Mouse (Mus musculus) limb, embryonic 11.5 days (tissue): ENCODE measurements around the gene Med13l. TPM values are rescaled to one million over a fixed set of nuclear protein-coding genes. Genes with fewer than 3 reads are reported as not detected.

Experiments used
- ATAC-seq: fragments of 200-750 bp; cut with Nextera tagmentation; 2 replicates; pipeline ENCODE4 v1.8.0; 2017; ENCODE audit warnings: low read depth; ENCODE audit not compliant: insufficient number of reproducible peaks, low FRiP score, low TSS enrichment
- DNase-seq: peaks from one replicate; pipeline ENCODE4 v3.0.0-alpha.2; 2015; ENCODE audit warnings: low spot score
- H3K27ac ChIP-seq: fragments of 300-500 bp; sonication (generic); replicated peaks from 2 replicates; pipeline ENCODE4 v1.5.1; 2014; ENCODE audit warnings: low read depth, mild to moderate bottlenecking, low read length
- H3K27me3 ChIP-seq: fragments of 300-500 bp; sonication (generic); 2 replicates; pipeline ENCODE4 v1.6.1; 2014; ENCODE audit warnings: mild to moderate bottlenecking, low read length, mixed read lengths; ENCODE audit not compliant: control insufficient read depth, insufficient read depth
- H3K36me3 ChIP-seq: fragments of 300-500 bp; sonication (generic); 2 replicates; pipeline ENCODE4 v1.6.1; 2014; ENCODE audit warnings: mild to moderate bottlenecking, low read length, moderate library complexity, mixed read lengths; ENCODE audit not compliant: control insufficient read depth, insufficient read depth
- H3K4me1 ChIP-seq: fragments of 300-500 bp; sonication (generic); 2 replicates; pipeline ENCODE4 v1.6.1; 2014; ENCODE audit warnings: low read length, mixed read lengths; ENCODE audit not compliant: control insufficient read depth, insufficient read depth
- H3K4me2 ChIP-seq: fragments of 300-500 bp; sonication (generic); 2 replicates; pipeline ENCODE4 v1.6.1; 2014; ENCODE audit warnings: low read depth, mild to moderate bottlenecking, moderate library complexity; ENCODE audit not compliant: severe bottlenecking
- H3K4me3 ChIP-seq: fragments of 300-500 bp; sonication (generic); 2 replicates; pipeline ENCODE4 v1.5.1; 2014; ENCODE audit warnings: low read depth, low read length
- H3K9ac ChIP-seq: fragments of 300-500 bp; sonication (generic); 2 replicates; pipeline ENCODE4 v1.6.1; 2014; ENCODE audit warnings: mild to moderate bottlenecking, low read length
- H3K9me3 ChIP-seq: fragments of 300-500 bp; sonication (generic); 2 replicates; pipeline ENCODE4 v1.6.1; 2016; ENCODE audit warnings: low read length; ENCODE audit not compliant: control insufficient read depth
- WGBS: fragments of 180-500 bp; shearing (Covaris S2); extraction: QIAGEN DNeasy Blood & Tissue Kit; methylation state at CpG from one replicate; pipeline ENCODE4 v1.1.7; 2014; 5-methylcytosine and 5-hydroxymethylcytosine counted together
- polyA plus RNA-seq: library from polyadenylated mRNA; unstranded; fragments of >200 nt; fragmentation: Nextera tagmentation; extraction: Ambion mirVana; gene quantifications from 2 replicates; pipeline ENCODE4 v1.2.1, GENCODE M21; 2014

Gene Med13l
- polyA plus RNA-seq, 1 experiment from 2014 or later, result 15.1 TPM

- no peak overlapping the region for H3K4me3 ChIP-seq
- H3K9me3 ChIP-seq, result no peaks in the 10 kb centered on the region
- H3K27me3 ChIP-seq, result no peaks in the 10 kb centered on the region
- DNase-seq, result no peak
- 87% methylated on average over 8 of the region's 8 CpGs for WGBS
- H3K27ac ChIP-seq, result no peak overlapping the region
- no peak overlapping the region for H3K4me2 ChIP-seq
- H3K9ac ChIP-seq, result no peak overlapping the region
- 0 out of 2 replicates have a peak, but pooled peaks cover 2% of the 10 kb centered on the region for H3K36me3 ChIP-seq
- no peak for ATAC-seq
- peaks cover 5% of the 10 kb centered on the region; the same call in 1 of the 2 replicates for H3K4me1 ChIP-seq
Observed at GRCm38 (mm10) chr5:118676151-118676918, 115.9 kb downstream of the Med13l start.

GRCm38 (mm10) chr5:118679283-118679835 is 118.9 kb downstream of the Med13l start:
- no peak overlapping the region for H3K4me3 ChIP-seq
- no peaks in the 10 kb centered on the region for H3K27me3 ChIP-seq
- ATAC-seq (no peak), DNase-seq (no peak)
- H3K36me3 ChIP-seq, result peaks cover 5% of the 10 kb centered on the region; the same call in 1 of the 2 replicates
- peaks cover 2% of the 10 kb centered on the region; the same call in 1 of the 2 replicates for H3K4me1 ChIP-seq
- H3K4me2 ChIP-seq, result no peak overlapping the region
- no peaks in the 10 kb centered on the region for H3K9me3 ChIP-seq
- H3K9ac ChIP-seq, result no peak overlapping the region
- WGBS, result 67% methylated on average over 9 of the region's 9 CpGs
- H3K27ac ChIP-seq, result no peak overlapping the region

GRCm38 (mm10) chr5:118680853-118681252 is 120.4 kb downstream of the Med13l start:
- Histone ChIP-seq H3K36me3 (peaks cover 5% of the 10 kb centered on the region; the same call in 1 of the 2 replicates), H3K27ac (no peak overlapping the region), H3K4me1 (peaks cover 5% of the 10 kb centered on the region; the same call in 1 of the 2 replicates), H3K9me3 (no peaks in the 10 kb centered on the region), H3K9ac (no peak overlapping the region), H3K4me2 (no peak overlapping the region), H3K4me3 (no peak overlapping the region), H3K27me3 (no peaks in the 10 kb centered on the region)
- no peak for DNase-seq
- ATAC-seq, result no peak
- 94% methylated on average over 13 of the region's 13 CpGs for WGBS

DNA sequence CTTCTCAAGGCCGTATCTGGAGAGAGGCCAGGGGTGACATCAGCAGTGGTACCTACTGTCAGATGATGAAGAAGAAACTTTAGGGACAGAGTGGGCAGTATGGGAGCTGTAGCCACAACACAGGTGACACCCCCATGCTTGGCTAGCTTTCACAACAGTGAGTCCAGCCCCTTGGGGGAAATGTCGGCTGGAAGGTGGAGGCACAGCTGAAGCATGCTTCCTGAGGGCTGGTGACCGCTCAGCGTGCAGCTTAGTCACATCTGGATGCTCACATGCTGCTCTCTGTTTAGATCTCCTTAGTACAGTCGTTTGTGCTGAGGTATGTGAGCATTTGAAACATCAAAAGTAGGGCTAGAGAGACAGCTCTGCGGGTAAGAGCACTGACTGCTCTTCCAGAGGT is 121.5 kb downstream of the Med13l start:
- H3K9ac ChIP-seq, result no peak overlapping the region
- no peak overlapping the region for H3K4me2 ChIP-seq
- peaks cover 7% of the 10 kb centered on the region; the same call in 1 of the 2 replicates for H3K4me1 ChIP-seq
- DNase-seq (no peak), ATAC-seq (no peak)
- H3K4me3 ChIP-seq, result no peak overlapping the region
- H3K36me3 ChIP-seq, result peaks cover 5% of the 10 kb centered on the region; the same call in 1 of the 2 replicates
- 88% methylated on average over 6 of the region's 6 CpGs for WGBS
- H3K27me3 ChIP-seq, result no peaks in the 10 kb centered on the region
- no peaks in the 10 kb centered on the region for H3K9me3 ChIP-seq
- no peak overlapping the region for H3K27ac ChIP-seq

- no peak overlapping the region for H3K4me2 ChIP-seq
- H3K9me3 ChIP-seq, result no peaks in the 10 kb centered on the region
- DNase-seq, result no peak
- H3K4me3 ChIP-seq, result no peak overlapping the region
- no peaks in the 10 kb centered on the region for H3K27me3 ChIP-seq
- H3K27ac ChIP-seq, result no peak overlapping the region
- H3K9ac ChIP-seq, result no peak overlapping the region
- ATAC-seq, result no peak
- 90% methylated on average over 8 of the region's 8 CpGs for WGBS
- H3K36me3 ChIP-seq, result peaks cover 4% of the 10 kb centered on the region; the same call in 1 of the 2 replicates
- H3K4me1 ChIP-seq, result peaks cover 9% of the 10 kb centered on the region
Observed at GRCm38 (mm10) chr5:118685145-118685544, 124.7 kb downstream of the Med13l start.

GRCm38 (mm10) chr5:118686021-118686420 is 125.5 kb downstream of the Med13l start:
- no peak overlapping the region for H3K9ac ChIP-seq
- peaks cover 3% of the 10 kb centered on the region; the same call in 1 of the 2 replicates for H3K36me3 ChIP-seq
- no peaks in the 10 kb centered on the region for H3K27me3 ChIP-seq
- H3K4me2 ChIP-seq, result no peak overlapping the region
- H3K4me1 ChIP-seq, result peaks cover 9% of the 10 kb centered on the region
- H3K9me3 ChIP-seq, result no peaks in the 10 kb centered on the region
- ATAC-seq (no peak), DNase-seq (no peak)
- no peak overlapping the region for H3K27ac ChIP-seq
- no peak overlapping the region for H3K4me3 ChIP-seq
- 88% methylated on average over 4 of the region's 4 CpGs for WGBS

- no peak overlapping the region for H3K9ac ChIP-seq
- no peaks in the 10 kb centered on the region for H3K27me3 ChIP-seq
- DNase-seq, result no peak
- H3K4me1 ChIP-seq, result peaks cover 9% of the 10 kb centered on the region
- H3K9me3 ChIP-seq, result no peaks in the 10 kb centered on the region
- WGBS, result 91% methylated on average over 14 of the region's 15 CpGs
- H3K36me3 ChIP-seq, result no peaks in the 10 kb centered on the region
- ATAC-seq, result no peak
- no peak overlapping the region for H3K27ac ChIP-seq
- no peak overlapping the region for H3K4me3 ChIP-seq
- no peak overlapping the region for H3K4me2 ChIP-seq
Observed at GRCm38 (mm10) chr5:118688886-118689835, 128.7 kb downstream of the Med13l start.
